Mouse (Mus musculus): ENCODE measurements around the gene Vsnl1. TPM values are rescaled to one million over a fixed set of nuclear protein-coding genes. Genes with fewer than 3 reads are reported as not detected.

Vsnl1 gene
- 0.39 TPM in 1 of 3 replicates, not detected in the others for total RNA-seq (2017)

DNA sequence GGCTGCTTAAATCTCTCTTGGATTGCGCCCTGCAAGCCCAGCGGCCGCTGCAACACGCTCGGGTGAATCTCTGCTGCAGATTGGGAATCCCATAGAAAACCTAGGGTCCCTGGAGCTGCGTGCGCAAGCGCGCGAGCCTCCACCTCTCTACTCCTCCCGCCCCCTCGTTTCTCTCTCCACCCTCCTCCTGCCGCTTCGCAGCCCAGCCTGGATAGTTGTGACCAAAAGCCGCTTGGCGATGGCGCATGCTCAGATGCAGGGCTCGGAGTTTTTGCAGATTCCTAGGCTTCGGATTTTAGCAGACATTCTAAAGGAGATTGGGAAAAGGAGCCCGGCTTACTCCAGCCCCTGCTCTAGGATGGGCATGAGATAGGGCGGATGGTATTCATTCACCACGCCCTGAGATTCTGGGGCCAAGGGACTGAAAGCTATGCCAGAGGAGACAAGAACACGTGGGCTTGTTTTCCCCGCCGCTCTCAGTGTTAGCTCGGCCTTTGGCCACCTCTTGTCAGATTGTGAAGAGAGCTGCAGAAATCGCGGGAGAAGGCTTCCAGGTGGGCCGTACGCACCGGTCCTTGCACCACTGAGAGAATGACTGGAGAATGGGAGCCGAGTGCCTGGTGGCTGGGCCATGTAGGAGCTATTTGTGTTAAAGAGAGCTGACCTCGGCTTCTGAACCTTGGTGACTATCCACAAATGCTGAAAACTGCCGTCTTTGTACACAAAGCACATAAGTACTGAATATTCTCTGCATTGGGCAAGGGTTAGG, at the start of gene Vsnl1:
Gene Vsnl1, minus strand, starts transcription at position 117 of the 769 bp plus-strand sequence.
- no peak for ATAC-seq (replicated peaks; ENCODE audit: insufficient number of reproducible peaks, low FRiP score, low TSS enrichment, poor library complexity, severe bottlenecking)

DNA sequence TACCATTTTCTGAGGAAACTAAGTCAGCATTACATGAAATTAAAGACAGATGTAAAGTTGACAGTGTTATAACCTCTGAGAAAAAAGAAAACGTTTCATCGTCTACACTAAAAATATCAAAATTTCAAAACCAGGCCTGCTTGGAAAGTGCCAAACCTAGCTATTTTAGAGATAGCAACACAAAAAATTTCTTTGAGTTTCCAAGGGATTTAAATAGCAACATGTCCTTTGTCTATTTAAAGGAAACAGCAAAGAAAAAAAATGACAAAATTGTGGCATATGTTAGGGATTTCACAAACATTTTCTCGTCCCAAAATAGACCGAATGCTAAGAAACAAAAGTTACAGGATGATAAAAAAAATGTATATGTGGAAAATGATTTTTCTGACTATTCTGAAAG, 20.2 kb upstream of the Vsnl1 start:
- ATAC-seq (replicated peaks; ENCODE audit: insufficient number of reproducible peaks, low FRiP score, low TSS enrichment, poor library complexity, severe bottlenecking): no peak

DNA sequence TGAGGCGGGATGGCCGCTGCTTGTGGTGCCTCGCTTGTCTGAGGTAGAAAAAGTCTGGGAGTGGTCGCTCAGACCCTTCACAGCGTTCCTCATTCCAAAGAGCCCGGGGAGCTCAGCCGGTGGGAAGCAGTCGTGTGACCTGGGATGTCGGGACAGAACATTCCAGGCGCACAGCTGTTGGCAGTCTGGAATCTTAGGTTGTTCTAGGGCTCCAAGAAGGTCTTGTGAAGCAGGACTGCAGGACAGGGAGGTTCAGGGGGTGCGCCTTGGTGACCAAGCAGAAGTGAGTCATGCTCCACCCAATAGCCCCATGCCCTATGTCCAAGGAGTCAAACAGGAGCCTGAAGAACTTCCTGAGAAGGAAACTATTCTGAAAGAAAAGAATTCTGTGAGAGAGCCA, 19.8 kb upstream of the Vsnl1 start:
- no peak; the same call in 1 of the 2 replicates for ATAC-seq (replicated peaks; ENCODE audit: insufficient number of reproducible peaks, low FRiP score, low TSS enrichment, poor library complexity, severe bottlenecking)

DNA sequence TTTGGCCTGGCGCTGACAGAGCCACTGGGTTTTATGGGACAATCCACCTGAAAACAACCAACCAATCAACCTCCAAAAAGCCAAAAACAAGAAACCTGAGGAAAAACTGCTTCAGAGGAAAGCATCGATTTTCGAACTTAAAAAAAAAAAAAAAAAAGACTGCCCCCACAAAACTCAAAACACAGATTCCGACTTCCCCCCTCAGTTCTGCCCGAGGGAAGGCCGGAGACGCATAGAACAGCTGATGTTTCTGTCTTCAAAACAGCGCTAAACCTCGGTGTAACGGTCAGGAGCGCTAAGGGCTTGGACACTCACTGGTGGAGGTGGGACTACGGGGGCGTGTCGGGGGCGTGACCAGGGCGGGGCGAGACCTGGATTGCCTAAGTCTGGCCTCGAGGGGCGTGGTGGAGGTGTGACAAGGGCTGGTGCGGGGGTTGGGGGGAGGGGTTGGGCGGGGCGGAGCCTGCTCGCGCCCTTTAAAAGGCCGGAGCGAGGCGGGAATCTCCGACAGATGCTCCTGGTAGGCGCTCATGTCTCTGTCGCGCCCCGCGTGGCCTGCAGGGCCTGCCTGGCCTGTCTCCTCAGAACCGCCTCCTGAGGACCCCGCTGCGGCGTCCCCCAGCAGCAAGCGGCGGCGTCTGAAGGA, 19.3 kb upstream of the Vsnl1 start, which contains the start of gene Rad51ap2:
Gene Rad51ap2, plus strand, starts transcription at position 531 of the 646 bp plus-strand sequence.
- no peak for ATAC-seq (replicated peaks; ENCODE audit: insufficient number of reproducible peaks, low FRiP score, low TSS enrichment, poor library complexity, severe bottlenecking)

DNA sequence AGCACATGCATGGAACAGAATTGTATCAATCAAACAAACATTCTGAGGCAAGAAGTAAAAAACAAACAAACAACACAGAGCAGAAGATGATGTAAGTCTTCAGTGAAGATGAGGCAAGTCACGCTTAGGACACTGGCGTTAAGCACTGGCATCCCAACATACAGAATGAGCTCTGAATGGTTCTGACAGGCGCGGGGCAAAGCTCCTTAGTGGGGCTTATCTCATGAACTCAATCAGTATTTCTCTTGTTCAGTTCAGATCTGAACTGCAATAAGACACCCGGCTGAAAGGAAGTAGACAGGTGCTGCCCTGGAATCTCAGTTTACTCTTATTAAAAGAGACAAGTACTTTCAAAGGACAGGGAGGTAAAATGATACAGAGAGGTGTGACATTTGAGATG, 17.7 kb upstream of the Vsnl1 start:
- no peak for ATAC-seq (replicated peaks; ENCODE audit: insufficient number of reproducible peaks, low FRiP score, low TSS enrichment, poor library complexity, severe bottlenecking)

DNA sequence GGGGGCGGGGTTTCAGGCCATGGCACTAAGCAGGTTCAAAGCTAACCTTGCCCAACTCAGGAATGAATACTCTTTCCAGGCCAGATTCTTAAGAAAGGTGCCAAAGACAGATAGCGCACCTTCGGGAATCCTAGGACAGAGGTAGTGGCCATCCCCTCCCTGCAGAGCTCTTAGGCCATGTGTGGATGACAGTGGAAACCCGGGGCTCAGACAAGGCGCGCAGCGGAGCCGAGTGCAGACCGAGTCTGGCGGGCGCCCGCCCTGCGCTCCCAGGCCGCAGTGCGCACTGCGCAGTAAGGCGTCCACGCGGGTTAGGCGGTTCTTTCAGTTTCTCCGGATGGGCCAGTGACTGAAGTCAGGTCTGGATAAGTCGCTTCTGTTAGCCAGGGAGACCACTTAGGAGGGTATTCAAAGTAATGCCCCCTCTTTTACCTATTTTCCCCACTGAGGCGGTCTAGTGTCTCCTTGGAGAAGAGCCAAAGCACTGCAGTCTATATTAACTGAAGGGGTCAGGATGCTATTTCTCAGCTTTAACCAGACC, 1.6 kb upstream of the Vsnl1 start:
- no peak for ATAC-seq (replicated peaks; ENCODE audit: insufficient number of reproducible peaks, low FRiP score, low TSS enrichment, poor library complexity, severe bottlenecking)

DNA sequence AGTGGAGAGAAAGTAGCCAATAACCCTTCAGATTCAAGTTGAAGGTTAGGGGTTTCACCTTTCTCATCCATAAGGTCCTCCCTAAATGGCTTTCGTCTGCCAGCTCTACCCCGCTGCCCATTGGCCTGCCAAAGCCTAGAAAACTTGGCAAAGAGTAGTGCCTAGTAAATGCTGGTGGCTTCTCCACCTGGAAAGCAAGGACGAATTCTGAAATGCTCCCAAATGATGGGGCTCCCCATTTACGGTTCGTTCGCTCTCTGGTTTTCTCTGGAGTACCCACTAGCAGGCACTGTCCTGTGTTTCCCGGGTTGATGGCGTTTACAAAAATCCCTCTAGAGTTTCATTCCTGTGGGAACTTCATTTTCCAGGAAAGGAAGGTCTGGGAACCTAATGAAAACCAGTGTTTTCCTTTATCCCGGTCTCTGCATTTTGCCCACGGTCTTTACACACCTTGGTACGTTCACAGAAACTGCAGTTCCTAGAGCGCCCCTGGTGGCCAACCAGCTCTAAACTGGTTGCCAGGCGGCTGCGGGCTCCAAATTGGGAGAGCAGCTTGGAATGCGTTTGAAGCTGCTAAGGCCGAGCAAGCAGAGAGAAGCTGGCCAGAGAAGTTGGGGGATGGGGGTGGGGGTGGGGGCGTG, 973 bp upstream of the Vsnl1 start:
- no peak for ATAC-seq (replicated peaks; ENCODE audit: insufficient number of reproducible peaks, low FRiP score, low TSS enrichment, poor library complexity, severe bottlenecking)

DNA sequence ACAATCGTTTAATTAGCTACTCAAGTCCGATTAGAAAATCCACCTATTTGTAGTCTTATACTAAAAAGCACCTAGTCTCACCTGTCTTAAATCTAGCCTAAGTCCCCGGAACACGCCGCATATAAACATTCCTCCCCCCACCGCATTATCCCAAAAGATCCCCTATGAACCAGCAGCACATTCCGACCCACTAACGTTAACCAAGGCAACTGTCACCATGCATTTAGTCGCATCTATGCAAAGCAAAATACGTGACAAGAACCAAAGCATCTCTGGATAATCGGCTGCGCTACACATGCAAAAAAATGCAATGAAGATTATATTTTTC, 426 bp downstream of the Vsnl1 start:
- no peak for ATAC-seq (replicated peaks; ENCODE audit: insufficient number of reproducible peaks, low FRiP score, low TSS enrichment, poor library complexity, severe bottlenecking)

DNA sequence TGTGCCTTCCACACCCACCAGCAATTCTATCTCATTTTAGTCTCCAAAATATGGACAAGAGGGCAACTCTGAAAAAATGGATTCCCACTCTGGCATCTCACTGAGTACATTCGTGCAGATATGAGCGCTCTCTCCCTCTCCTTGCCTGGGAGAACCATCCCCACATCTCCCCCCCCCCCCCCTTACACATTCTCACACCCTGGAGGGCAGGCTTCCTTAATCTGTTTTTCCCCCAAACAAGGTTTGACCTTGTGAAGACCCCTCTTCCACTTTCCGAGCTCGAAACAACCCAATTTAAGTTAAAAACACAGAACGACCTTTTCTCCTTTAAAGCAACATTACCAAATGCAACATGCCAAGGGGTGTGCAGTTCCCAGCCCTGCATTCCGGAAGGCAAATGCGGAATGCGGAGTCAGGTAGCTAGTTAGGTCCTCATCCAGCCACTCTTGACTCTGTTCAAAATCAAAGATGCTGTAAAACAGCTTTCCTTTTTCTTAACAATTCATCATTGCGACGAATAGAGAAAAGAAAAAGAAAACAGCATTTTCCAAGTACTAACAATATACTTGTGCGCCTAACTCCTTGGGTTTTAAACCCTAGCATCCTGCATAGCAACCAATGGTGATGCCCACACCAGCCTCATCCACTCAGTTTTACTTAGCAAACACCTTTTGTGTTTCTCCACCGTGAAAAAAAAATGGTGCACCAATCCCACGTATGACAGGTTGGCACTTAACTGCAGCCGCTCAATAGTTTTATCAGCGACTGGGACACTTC, 979 bp downstream of the Vsnl1 start:
- no peak for ATAC-seq (replicated peaks; ENCODE audit: insufficient number of reproducible peaks, low FRiP score, low TSS enrichment, poor library complexity, severe bottlenecking)

DNA sequence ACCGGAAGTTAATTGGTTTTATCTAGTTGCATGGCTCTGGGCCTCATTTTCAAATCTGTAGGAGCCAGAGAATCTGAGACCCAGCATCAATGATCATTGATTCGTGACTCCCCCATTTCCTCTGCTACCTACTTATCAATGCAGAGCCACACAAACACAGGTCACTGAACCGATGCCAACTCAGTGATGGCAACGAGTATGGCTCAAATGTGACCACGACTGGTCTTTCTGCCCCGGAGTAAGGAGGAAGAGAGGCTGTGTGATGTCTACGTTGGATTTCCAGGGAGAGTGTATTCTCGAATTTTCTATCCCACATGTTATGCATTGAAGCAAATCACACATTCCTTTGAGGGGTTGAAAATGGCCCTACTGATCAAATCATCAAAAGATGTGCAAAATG, 2.0 kb downstream of the Vsnl1 start:
- no peak for ATAC-seq (replicated peaks; ENCODE audit: insufficient number of reproducible peaks, low FRiP score, low TSS enrichment, poor library complexity, severe bottlenecking)

DNA sequence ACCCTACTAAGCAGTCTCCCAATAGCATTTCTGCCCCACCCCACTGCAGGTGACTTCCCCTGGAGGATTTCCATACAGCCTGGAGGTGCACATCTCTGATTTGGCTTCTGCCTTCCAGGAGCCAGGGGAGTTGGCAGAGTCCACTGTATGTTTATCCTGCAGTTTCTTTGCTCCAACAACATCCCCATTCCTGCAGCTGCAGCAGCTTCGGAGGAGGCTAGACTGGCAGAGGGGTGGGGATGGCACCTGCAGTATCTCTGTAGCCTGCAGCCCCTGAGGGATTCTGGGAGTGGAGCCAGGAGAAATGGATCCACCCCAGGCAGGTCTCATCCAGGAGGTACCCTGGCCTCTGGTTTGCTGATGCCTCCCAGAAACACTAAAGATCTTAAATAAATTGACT, 2.7 kb downstream of the Vsnl1 start:
- ATAC-seq (replicated peaks; ENCODE audit: insufficient number of reproducible peaks, low FRiP score, low TSS enrichment, poor library complexity, severe bottlenecking): no peak

DNA sequence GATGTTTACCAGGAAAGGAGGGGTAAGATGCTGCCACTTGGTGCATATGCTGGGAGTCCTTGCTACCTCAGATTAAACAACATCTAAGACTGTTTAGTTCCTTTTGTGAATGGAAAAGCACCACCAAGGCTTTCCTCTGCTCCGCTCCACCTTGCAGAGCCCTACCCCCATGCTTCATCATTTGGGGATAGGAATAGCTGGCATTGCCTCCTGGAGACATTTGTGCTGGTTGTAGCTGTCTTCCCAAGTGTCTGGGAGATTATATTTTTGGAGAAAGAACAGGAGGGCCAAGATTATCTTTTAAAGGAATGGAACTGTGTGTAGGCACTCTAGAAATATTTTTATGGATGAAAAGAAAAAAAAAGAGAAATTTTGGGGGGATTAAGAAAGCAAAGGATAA, 3.3 kb downstream of the Vsnl1 start:
- ATAC-seq (replicated peaks; ENCODE audit: insufficient number of reproducible peaks, low FRiP score, low TSS enrichment, poor library complexity, severe bottlenecking): no peak

DNA sequence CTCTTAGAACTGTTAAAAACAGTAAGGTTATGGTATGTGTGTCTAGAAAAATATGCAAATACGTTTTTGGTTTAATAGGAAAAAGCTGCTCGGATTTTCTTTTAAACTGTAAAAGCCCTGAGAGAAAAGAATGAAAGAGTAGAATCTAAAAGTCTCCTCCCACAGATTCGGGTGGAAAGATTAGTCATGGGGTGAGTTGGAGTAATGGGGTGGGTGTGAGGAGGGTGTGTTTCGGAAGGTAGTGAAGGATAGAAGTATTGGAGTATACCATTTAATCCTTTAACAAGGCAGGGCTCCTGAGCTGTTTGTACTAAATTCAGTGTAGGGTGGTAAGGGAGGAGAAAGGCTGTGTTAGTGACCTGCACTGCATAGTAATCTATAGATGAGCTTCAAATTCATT, 9.0 kb downstream of the Vsnl1 start:
- no peak for ATAC-seq (replicated peaks; ENCODE audit: insufficient number of reproducible peaks, low FRiP score, low TSS enrichment, poor library complexity, severe bottlenecking)

DNA sequence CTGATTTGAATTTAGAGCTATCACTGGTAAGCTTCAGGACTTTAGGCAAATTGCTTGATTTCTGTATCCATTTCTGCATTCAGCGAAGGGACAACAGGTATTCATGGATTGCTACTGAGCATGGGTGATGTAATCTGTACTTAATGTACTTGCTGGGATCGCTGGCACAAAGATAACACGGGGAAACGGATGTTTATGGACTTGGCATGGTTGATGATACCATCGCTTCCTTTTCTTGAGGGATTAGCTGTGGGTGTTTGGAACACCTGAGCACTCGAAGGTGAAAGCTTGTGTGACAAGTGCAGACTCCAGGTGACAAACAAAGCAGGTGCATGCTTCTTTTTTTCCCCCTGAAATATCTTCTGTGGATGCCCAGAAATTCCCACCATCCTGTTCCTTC, 18.3 kb downstream of the Vsnl1 start:
- no peak for ATAC-seq (replicated peaks; ENCODE audit: insufficient number of reproducible peaks, low FRiP score, low TSS enrichment, poor library complexity, severe bottlenecking)

DNA sequence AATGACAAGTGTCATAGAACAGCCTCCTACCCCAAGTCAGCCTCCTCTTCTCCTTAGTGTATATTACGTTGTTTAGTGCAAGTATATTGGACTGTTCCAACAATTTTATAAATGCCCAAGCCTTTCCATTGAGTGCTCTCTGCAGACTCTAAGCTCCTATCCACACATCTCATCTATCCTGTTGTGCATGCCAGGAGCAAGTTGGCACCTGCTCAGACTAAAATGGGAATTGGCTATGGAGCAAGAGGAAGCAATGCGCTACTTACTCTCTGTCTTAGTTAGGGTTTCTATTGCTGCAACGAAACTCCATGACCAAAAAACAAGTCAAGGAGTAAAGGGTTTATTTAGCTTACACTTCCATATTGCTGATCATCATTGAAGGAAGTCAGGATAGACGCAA, 28.7 kb downstream of the Vsnl1 start:
- no peak for ATAC-seq (replicated peaks; ENCODE audit: insufficient number of reproducible peaks, low FRiP score, low TSS enrichment, poor library complexity, severe bottlenecking)

DNA sequence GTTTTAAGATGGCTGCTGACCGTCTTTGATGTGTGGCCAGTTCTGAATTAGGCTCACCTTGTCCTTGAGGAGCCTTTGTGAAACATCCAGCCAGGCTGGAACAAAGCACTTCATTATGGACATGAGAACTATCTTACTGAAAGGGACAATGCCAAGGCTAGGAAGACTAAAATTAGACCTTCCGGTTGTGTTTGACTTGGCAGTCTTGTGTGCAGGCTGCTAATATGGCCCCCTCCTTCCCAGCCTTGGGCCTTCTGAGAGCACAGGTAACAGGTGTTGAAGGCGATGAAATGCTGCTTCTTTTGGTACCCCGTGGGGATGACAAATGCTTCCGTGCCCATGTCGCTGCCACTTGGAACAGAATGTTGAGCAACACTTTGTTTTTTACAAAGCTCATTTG, 37.6 kb downstream of the Vsnl1 start:
- no peak for ATAC-seq (replicated peaks; ENCODE audit: insufficient number of reproducible peaks, low FRiP score, low TSS enrichment, poor library complexity, severe bottlenecking)

DNA sequence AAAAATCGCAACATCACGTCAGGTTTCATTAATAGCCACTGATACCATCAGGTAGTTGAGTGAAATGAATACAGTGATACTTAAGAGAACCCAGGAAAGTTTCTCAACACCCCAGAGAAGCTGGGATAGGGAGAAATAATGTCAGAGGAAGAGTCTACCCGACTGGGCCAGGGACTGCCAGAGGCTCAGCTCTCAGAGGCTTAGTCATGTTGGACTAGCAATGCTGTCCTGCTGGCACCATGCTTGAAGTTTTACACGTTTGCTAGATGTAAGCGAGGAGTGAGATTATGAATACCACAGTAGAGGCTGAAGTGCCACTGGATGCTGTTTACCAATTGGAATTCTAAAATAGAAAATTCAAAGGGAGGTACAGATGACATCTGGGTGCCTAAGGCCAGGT, 39.4 kb downstream of the Vsnl1 start:
- no peak for ATAC-seq (replicated peaks; ENCODE audit: insufficient number of reproducible peaks, low FRiP score, low TSS enrichment, poor library complexity, severe bottlenecking)

DNA sequence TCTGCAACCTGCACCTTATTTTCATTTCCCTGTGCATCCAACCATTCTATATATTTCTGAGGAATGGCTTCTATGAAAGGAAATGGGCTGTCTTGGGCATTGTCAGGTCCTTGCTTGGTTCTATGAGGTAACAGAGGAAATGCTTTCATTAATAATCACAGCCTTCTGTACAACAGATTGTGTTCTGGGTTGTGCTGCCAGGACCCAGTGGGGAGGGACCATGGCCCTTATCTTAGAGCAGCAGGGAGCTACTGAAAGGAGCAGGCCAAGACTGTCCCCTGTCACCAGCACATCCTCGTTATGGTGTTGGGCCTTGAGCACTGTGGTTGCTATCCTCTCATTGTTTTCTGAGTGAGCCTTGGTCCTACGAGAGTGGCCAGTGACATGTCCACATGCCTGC, 40.9 kb downstream of the Vsnl1 start:
- no peak for ATAC-seq (replicated peaks; ENCODE audit: insufficient number of reproducible peaks, low FRiP score, low TSS enrichment, poor library complexity, severe bottlenecking)

DNA sequence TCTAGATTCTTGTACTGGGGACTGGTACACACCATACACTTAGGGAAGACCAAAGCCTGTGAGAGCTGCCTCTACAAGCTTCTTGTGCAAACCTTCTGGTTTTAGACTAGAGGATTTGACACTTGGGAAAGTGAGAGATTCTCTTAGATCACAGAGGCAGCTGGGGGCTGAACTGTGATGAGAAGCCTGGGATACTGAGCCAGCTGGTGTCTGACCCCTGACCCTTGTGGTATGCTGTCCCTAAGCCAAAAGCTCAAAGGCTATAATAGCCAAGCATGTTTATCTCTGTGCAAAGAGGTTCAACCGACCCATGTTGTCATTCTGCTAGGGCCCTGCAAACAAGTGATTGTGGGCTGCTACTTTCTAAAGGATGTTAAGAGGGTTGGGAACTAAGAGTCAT, 43.9 kb downstream of the Vsnl1 start:
- no peak for ATAC-seq (replicated peaks; ENCODE audit: insufficient number of reproducible peaks, low FRiP score, low TSS enrichment, poor library complexity, severe bottlenecking)

Data from monocyte, adult 5-6 weeks (primary cell).